Mouse (Mus musculus) adrenal gland, adult 8-10 months (tissue): ENCODE measurements around the gene St3gal4. TPM values are rescaled to one million over a fixed set of nuclear protein-coding genes. Genes with fewer than 3 reads are reported as not detected.
A peak's percentile ranks its signal among the peaks of the same experiment; 100 is the strongest.
"Not testable (repeated sequence)": the region's sequence is repeated elsewhere in the genome, so short reads cannot be mapped to it uniquely, and the experiment has no call there.

Experiments
- DNase-seq: peaks from one replicate; pipeline ENCODE4 v3.0.0; 2022
- total RNA-seq, 4 experiments: library from RNA; stranded (reverse); gene quantifications; 2 replicates each; pipeline ENCODE4 v1.2.4; 2022

The St3gal4 gene
- total RNA-seq = 10 to 100 TPM; 32.8 to 55.5 (median 44.3) TPM

- no peak for DNase-seq
Measured at GRCm38 (mm10) chr9:35119168-35119567, at the start of gene St3gal4. Gene St3gal4, minus strand, starts transcription at chr9:35119268.

- DNase-seq = no peak
Measured at GRCm38 (mm10) chr9:35166798-35167635, 47.9 kb upstream of the St3gal4 start.

GRCm38 (mm10) chr9:35166144-35166797 lies 47.2 kb upstream of the St3gal4 start:
- no peak for DNase-seq

- DNase-seq = no peak
Measured at GRCm38 (mm10) chr9:35164142-35164874, 45.2 kb upstream of the St3gal4 start.

GRCm38 (mm10) chr9:35163011-35163690 lies 44.1 kb upstream of the St3gal4 start:
- DNase-seq = peak; percentile 15

GRCm38 (mm10) chr9:35161721-35162120 lies 42.7 kb upstream of the St3gal4 start:
- DNase-seq = no peak

GRCm38 (mm10) chr9:35160662-35161061 lies 41.6 kb upstream of the St3gal4 start:
- no peak for DNase-seq

GRCm38 (mm10) chr9:35158477-35158876 lies 39.4 kb upstream of the St3gal4 start:
- DNase-seq = no peak

- DNase-seq = no peak
Measured at GRCm38 (mm10) chr9:35156862-35157261, 37.8 kb upstream of the St3gal4 start.

GRCm38 (mm10) chr9:35156002-35156710 lies 37.1 kb upstream of the St3gal4 start:
- no peak for DNase-seq

GRCm38 (mm10) chr9:35152923-35153322 lies 33.9 kb upstream of the St3gal4 start:
- no peak for DNase-seq

GRCm38 (mm10) chr9:35148822-35149221 lies 29.8 kb upstream of the St3gal4 start:
- not testable (repeated sequence) for DNase-seq

GRCm38 (mm10) chr9:35147261-35147660 lies 28.2 kb upstream of the St3gal4 start:
- not testable (repeated sequence) for DNase-seq

GRCm38 (mm10) chr9:35145829-35146228 lies 26.8 kb upstream of the St3gal4 start:
- no peak for DNase-seq

- DNase-seq = no peak
Measured at GRCm38 (mm10) chr9:35145118-35145517, 26.1 kb upstream of the St3gal4 start.

GRCm38 (mm10) chr9:35142221-35142620 lies 23.2 kb upstream of the St3gal4 start:
- DNase-seq = no peak

GRCm38 (mm10) chr9:35139231-35139744 lies 20.2 kb upstream of the St3gal4 start:
- DNase-seq = no peak

- DNase-seq = no peak
Measured at GRCm38 (mm10) chr9:35138029-35138428, 19.0 kb upstream of the St3gal4 start.

- DNase-seq = no peak
Measured at GRCm38 (mm10) chr9:35135575-35135974, 16.5 kb upstream of the St3gal4 start.

GRCm38 (mm10) chr9:35131637-35132397 lies 12.7 kb upstream of the St3gal4 start:
- no peak for DNase-seq

- no peak for DNase-seq
Measured at GRCm38 (mm10) chr9:35128995-35129418, 9.9 kb upstream of the St3gal4 start.
